Mouse (Mus musculus) forebrain, embryonic 12.5 days (tissue): ENCODE data around the gene Lgals4. TPM values are rescaled to one million over a fixed set of nuclear protein-coding genes. Genes with fewer than 3 reads are reported as not detected.
"Not testable (repeated sequence)": the region's sequence is repeated elsewhere in the genome, so short reads cannot be mapped to it uniquely, and the experiment has no call there.

Source experiments
- ATAC-seq: fragments of 200-750 bp; cut with Nextera tagmentation; 2 replicates; pipeline ENCODE4 v1.8.0; 2017; ENCODE audit warnings: moderate TSS enrichment; ENCODE audit not compliant: low FRiP score
- H3K27ac ChIP-seq: fragments of 300-500 bp; sonication (generic); 2 replicates; pipeline ENCODE4 v1.5.1; 2016; ENCODE audit warnings: mild to moderate bottlenecking
- H3K27me3 ChIP-seq: fragments of 300-500 bp; sonication (generic); 2 replicates; pipeline ENCODE4 v1.6.1; 2016; ENCODE audit warnings: mild to moderate bottlenecking
- H3K36me3 ChIP-seq: fragments of 300-500 bp; sonication (generic); replicated peaks from 2 replicates; pipeline ENCODE4 v1.6.1; 2016; ENCODE audit warnings: mild to moderate bottlenecking
- H3K4me1 ChIP-seq: fragments of 300-500 bp; sonication (generic); 2 replicates; pipeline ENCODE4 v1.6.1; 2016
- H3K4me2 ChIP-seq: fragments of 300-500 bp; sonication (generic); 2 replicates; pipeline ENCODE4 v1.6.1; 2016; ENCODE audit warnings: mild to moderate bottlenecking, moderate library complexity
- H3K4me3 ChIP-seq: fragments of 300-500 bp; sonication (generic); replicated peaks from 2 replicates; pipeline ENCODE4 v1.5.1; 2016; ENCODE audit warnings: mild to moderate bottlenecking
- H3K9ac ChIP-seq: fragments of 300-500 bp; sonication (generic); 2 replicates; pipeline ENCODE4 v1.6.1; 2016; ENCODE audit warnings: mild to moderate bottlenecking
- H3K9me3 ChIP-seq: fragments of 300-500 bp; sonication (generic); 2 replicates; pipeline ENCODE4 v1.6.1; 2016
- WGBS: fragments of 180-500 bp; shearing (Covaris S2); methylation state at CpG from one replicate; pipeline ENCODE4 v1.1.7; 2016; 5-methylcytosine and 5-hydroxymethylcytosine counted together
- polyA plus RNA-seq: library from polyadenylated mRNA; unstranded; fragments of >200 nt; fragmentation: Nextera tagmentation; extraction: Ambion mirVana; gene quantifications from 2 replicates; pipeline ENCODE4 v1.2.1, GENCODE M21; 2016

Gene Lgals4
- polyA plus RNA-seq, 1 experiment from 2014 or later: 1.7 TPM

DNA sequence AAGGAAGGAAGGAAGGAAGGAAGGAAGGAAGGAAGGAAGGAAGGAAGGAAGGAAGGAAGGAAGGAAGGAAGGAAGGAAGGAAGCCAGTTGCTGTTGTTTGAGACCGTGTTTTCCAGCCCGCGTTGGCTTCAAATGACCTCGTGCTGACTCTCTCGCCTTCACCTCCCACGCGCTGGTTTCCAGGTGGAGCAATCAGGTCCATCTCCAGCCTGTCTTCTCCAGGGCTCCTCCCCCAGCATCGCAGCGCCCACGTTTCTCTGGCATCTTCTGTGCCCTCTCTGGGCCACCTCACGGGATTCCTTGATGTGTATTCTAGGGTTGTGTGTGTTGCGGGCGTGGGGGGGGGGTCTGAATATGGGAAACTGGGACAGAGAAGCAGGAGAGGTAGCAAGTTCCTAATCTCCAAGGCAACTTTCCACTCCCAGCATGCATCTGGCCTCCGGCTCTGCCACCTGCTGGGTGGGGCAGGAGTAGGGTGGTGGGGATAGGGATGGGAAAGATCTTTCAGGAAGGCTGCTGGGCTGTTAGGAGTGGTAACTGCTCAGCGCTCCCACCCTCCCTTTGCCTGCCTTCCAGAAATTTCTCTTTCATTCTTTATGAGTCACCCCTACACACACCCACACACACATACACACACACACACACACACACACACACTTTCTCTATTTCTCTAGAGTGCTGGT is 29.3 kb downstream of the Lgals4 start:
- peaks cover 11% of the 10 kb centered on the region for H3K4me1 ChIP-seq
- H3K4me2 ChIP-seq: no peak overlapping the region
- no peak for ATAC-seq
- no peaks in the 10 kb centered on the region for H3K27me3 ChIP-seq
- 84% methylated on average over 14 of the region's 15 CpGs for WGBS
- no peak overlapping the region for H3K9ac ChIP-seq
- no peak overlapping the region for H3K27ac ChIP-seq
- H3K4me3 ChIP-seq: no peak overlapping the region
- H3K9me3 ChIP-seq: 0 out of 2 replicates have a peak, but pooled peaks cover 5% of the 10 kb centered on the region
- no peaks in the 10 kb centered on the region for H3K36me3 ChIP-seq

GRCm38 (mm10) chr7:28863540-28863939 is 29.9 kb downstream of the Lgals4 start, which contains the start of gene Lgals7:
Lgals7 (plus strand) TSS chr7:28863853.
- H3K27me3 ChIP-seq: no peaks in the 10 kb centered on the region
- H3K9me3 ChIP-seq: 0 out of 2 replicates have a peak, but pooled peaks cover 5% of the 10 kb centered on the region
- WGBS: 89% methylated on average over 6 of the region's 6 CpGs
- no peak within 1 kb of the TSS for H3K9ac ChIP-seq
- peaks cover 11% of the 10 kb centered on the region for H3K4me1 ChIP-seq
- H3K4me2 ChIP-seq: peak within 1 kb of the TSS; percentile 6; the same call in 1 of the 2 replicates
- no peak within 1 kb of the TSS for H3K27ac ChIP-seq
- no peak within 1 kb of the TSS for H3K4me3 ChIP-seq
- no peak for ATAC-seq
- no peaks in the 10 kb centered on the region for H3K36me3 ChIP-seq

GRCm38 (mm10) chr7:28864288-28864750 is 30.7 kb downstream of the Lgals4 start:
- no peak overlapping the region for H3K9ac ChIP-seq
- no peaks in the 10 kb centered on the region for H3K36me3 ChIP-seq
- H3K9me3 ChIP-seq: 0 out of 2 replicates have a peak, but pooled peaks cover 5% of the 10 kb centered on the region
- H3K4me1 ChIP-seq: peaks cover 11% of the 10 kb centered on the region
- no peak overlapping the region for H3K27ac ChIP-seq
- ATAC-seq: no peak
- 38% methylated on average over 9 of the region's 9 CpGs for WGBS
- H3K27me3 ChIP-seq: no peaks in the 10 kb centered on the region
- no peak overlapping the region for H3K4me3 ChIP-seq
- peak overlapping the region; percentile 6; the same call in 1 of the 2 replicates for H3K4me2 ChIP-seq

GRCm38 (mm10) chr7:28865481-28866300 is 32.0 kb downstream of the Lgals4 start:
- no peaks in the 10 kb centered on the region for H3K27me3 ChIP-seq
- WGBS: 50% methylated on average over 33 of the region's 33 CpGs
- peak overlapping the region; percentile 25; the same call in 1 of the 2 replicates for H3K9ac ChIP-seq
- peak overlapping the region; percentile 21 for H3K4me3 ChIP-seq
- peak overlapping the region; percentile 50 for H3K4me2 ChIP-seq
- H3K9me3 ChIP-seq: 0 out of 2 replicates have a peak, but pooled peaks cover 4% of the 10 kb centered on the region
- H3K36me3 ChIP-seq: no peaks in the 10 kb centered on the region
- peaks cover 11% of the 10 kb centered on the region for H3K4me1 ChIP-seq
- peak; percentile 63; the same call in 1 of the 2 replicates for ATAC-seq
- no peak overlapping the region for H3K27ac ChIP-seq

DNA sequence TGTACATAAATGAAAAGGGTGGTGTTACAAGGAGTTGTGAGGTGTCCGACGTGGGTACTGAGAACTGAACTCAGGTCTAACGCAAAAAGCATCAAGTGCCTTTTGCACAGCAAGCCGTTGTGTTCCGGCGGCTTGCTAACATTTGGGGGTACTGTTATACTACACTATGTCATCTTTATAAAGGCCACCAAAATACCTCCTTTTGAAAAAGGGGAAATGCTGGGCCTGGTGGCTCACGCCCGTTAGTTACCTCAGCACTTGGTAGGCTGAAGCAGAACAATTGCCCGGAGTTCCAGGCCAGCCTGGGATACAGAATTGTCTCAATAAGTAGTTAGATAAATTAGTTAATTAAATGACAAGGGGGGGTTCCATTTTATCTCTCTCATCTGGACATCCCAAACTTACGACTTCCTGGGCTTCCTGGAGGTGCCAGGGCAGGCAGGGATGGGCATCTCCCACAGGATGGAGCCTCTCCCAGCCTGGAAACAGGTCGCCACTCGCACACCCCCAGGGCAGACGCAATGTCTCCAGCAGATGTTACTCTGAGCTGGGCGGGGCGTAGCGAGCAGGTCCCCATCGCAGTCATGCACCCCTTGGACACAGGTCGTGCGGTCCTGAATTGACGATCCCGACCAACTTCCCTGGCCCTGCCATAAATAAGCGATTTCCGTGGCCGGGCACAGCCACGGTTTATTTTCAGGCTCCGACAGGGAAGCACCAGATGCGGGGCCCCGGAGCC is 33.3 kb downstream of the Lgals4 start:
- Histone ChIP-seq H3K4me1 (peaks cover 11% of the 10 kb centered on the region), H3K4me2 (no peak overlapping the region), H3K9ac (no peak overlapping the region), H3K27ac (no peak overlapping the region), H3K36me3 (no peaks in the 10 kb centered on the region), H3K4me3 (no peak overlapping the region), H3K27me3 (no peaks in the 10 kb centered on the region), H3K9me3 (no peaks in the 10 kb centered on the region)
- WGBS: 92% methylated on average over 28 of the region's 28 CpGs
- no peak for ATAC-seq

GRCm38 (mm10) chr7:28867508-28868340 is 34.1 kb downstream of the Lgals4 start:
- not testable (repeated sequence) for H3K4me3 ChIP-seq

GRCm38 (mm10) chr7:28870901-28871664 is 37.4 kb downstream of the Lgals4 start:
- WGBS: 91% methylated on average over 24 of the region's 24 CpGs
- no peak for ATAC-seq
- Histone ChIP-seq H3K4me3 (no peak overlapping the region), H3K4me2 (no peak overlapping the region), H3K9me3 (no peaks in the 10 kb centered on the region), H3K36me3 (no peaks in the 10 kb centered on the region), H3K4me1 (0 out of 2 replicates have a peak, but pooled peaks cover 2% of the 10 kb centered on the region), H3K9ac (no peak overlapping the region), H3K27me3 (no peaks in the 10 kb centered on the region), H3K27ac (no peak overlapping the region)

More at GRCm38 (mm10) chr7:28867508-28868340, 34.1 kb downstream of the Lgals4 start:
- not testable (repeated sequence) for ATAC-seq, H3K9me3 ChIP-seq, H3K27ac ChIP-seq, H3K9ac ChIP-seq, H3K36me3 ChIP-seq, H3K27me3 ChIP-seq, H3K4me2 ChIP-seq
- 30% methylated on average over 23 of the region's 23 CpGs for WGBS
- H3K4me1 ChIP-seq: peaks cover 11% of the 10 kb centered on the region

DNA sequence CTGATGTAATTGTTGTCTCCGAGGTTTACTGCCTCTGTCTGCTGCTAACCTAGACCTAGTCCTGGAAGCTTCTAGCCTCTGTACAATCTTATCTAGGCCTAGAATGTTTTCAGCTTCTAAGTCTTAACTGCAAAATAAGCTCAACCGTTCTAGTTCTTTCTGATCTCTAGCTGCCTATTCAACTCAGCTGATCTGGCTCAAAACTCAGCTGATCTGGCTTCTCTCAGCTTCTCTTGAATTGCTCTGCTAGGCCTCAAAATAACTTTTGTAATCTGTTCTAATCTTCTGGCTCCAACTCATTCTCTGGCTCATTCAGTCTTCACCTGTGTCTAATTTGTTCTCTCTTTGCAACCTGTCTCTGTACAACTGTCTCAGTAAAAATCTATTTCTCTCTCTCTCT is 40.9 kb downstream of the Lgals4 start:
- ATAC-seq: no peak
- WGBS: 76% methylated on average over 2 of the region's 2 CpGs
- H3K4me2 ChIP-seq: no peak overlapping the region
- no peaks in the 10 kb centered on the region for H3K27me3 ChIP-seq
- no peaks in the 10 kb centered on the region for H3K36me3 ChIP-seq
- no peak overlapping the region for H3K4me3 ChIP-seq
- no peak overlapping the region for H3K9ac ChIP-seq
- no peaks in the 10 kb centered on the region for H3K4me1 ChIP-seq
- no peak overlapping the region for H3K27ac ChIP-seq
- H3K9me3 ChIP-seq: no peaks in the 10 kb centered on the region

DNA sequence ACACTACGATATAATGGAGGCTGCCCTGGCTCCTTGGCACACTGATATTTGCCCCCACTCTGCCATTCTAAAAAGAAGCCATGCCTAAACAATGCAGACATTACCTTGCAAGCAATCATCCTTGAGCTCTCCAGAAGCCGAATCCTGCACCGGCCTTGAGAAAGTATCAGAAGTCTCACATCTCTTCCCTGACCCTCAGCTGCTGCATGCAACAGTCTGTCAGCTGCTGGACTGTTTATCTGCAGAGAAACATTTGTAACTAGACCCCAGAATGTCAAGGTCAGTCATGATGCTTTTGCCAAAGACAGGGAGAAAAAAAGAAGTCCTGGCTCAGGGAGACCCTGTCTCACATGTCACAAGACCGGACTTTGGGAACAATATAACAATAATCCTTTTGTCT is 42.4 kb downstream of the Lgals4 start:
- no peaks in the 10 kb centered on the region for H3K36me3 ChIP-seq
- H3K4me1 ChIP-seq: 0 out of 2 replicates have a peak, but pooled peaks cover under 1% of the 10 kb centered on the region
- ATAC-seq: no peak
- no peak overlapping the region for H3K27ac ChIP-seq
- no peaks in the 10 kb centered on the region for H3K9me3 ChIP-seq
- H3K27me3 ChIP-seq: no peaks in the 10 kb centered on the region
- H3K4me2 ChIP-seq: no peak overlapping the region
- WGBS: 77% methylated on average over 4 of the region's 4 CpGs
- H3K9ac ChIP-seq: no peak overlapping the region
- no peak overlapping the region for H3K4me3 ChIP-seq

DNA sequence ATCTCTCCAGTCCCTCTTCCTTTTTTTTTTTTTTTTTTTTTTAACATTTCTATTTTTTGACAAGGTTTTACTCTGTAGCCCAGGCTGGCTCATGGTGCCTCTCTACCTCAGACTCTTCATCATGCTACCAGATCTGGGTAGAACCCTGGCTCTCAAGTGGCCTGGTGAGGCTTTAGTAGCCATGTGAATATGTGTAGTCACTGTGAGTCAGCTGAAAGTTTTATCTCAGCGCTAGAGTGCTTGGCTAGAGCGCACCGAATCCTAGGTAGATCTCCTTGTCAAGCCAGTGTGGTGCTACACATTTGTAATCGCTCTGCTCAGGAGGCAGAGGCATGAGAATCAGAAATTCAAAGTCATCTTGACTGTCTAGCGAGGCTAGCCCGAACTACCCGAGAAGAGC is 43.5 kb downstream of the Lgals4 start:
- no peaks in the 10 kb centered on the region for H3K27me3 ChIP-seq
- H3K36me3 ChIP-seq: no peaks in the 10 kb centered on the region
- no peaks in the 10 kb centered on the region for H3K9me3 ChIP-seq
- no peak overlapping the region for H3K4me2 ChIP-seq
- 87% methylated on average over 7 of the region's 7 CpGs for WGBS
- no peak overlapping the region for H3K9ac ChIP-seq
- H3K4me1 ChIP-seq: 0 out of 2 replicates have a peak, but pooled peaks cover 4% of the 10 kb centered on the region
- ATAC-seq: no peak
- no peak overlapping the region for H3K27ac ChIP-seq
- H3K4me3 ChIP-seq: no peak overlapping the region

DNA sequence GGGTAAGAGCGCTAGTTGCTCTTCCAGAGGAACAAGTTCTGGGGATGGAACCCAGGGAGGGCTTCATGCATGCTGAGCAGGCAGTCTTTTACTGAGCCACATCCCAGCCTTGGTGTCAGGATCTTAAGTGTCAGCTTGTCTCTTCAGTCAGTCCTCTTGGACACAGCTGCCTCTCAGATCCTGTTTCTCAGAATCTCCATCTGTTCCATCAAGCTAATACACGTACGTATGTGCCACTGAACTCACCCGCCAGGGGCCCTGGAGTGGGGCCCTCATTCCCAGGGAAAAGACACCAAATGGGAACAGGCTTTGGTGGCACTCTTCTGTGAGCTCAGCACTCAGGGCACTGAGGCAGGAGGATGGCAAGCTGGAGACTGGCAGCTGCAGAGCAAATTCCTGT is 44.2 kb downstream of the Lgals4 start:
- H3K36me3 ChIP-seq: no peaks in the 10 kb centered on the region
- no peaks in the 10 kb centered on the region for H3K27me3 ChIP-seq
- no peak overlapping the region for H3K4me3 ChIP-seq
- 78% methylated on average over 4 of the region's 4 CpGs for WGBS
- no peak overlapping the region for H3K27ac ChIP-seq
- H3K9ac ChIP-seq: no peak overlapping the region
- no peak overlapping the region for H3K4me2 ChIP-seq
- H3K9me3 ChIP-seq: no peaks in the 10 kb centered on the region
- ATAC-seq: no peak
- H3K4me1 ChIP-seq: 0 out of 2 replicates have a peak, but pooled peaks cover 4% of the 10 kb centered on the region
